Mouse (Mus musculus) hematopoietic stem cell, adult 5-6 weeks (primary cell): ENCODE measurements around the gene Grik4. TPM values are rescaled to one million over a fixed set of nuclear protein-coding genes. Genes with fewer than 3 reads are reported as not detected.

Experiments used
- ATAC-seq, 2 experiments: fragments of 125-278 bp in 1 of 2; replicated peaks in 1 of 2; 2 replicates each; pipeline ENCODE4 v1.8.0; 2016 to 2017; ENCODE audit warnings: inconsistent platforms in 2 of 2, mild to moderate bottlenecking in 2 of 2, moderate number of reproducible peaks in 2 of 2, low read depth in 1 of 2, moderate TSS enrichment in 1 of 2; ENCODE audit not compliant: low FRiP score in 2 of 2, poor library complexity in 2 of 2, severe bottlenecking in 2 of 2, insufficient read depth in 1 of 2, low TSS enrichment in 1 of 2
- total RNA-seq: library from RNA; stranded (forward); fragments of 172-1452, 232-1000 nt; gene quantifications from 2 replicates; pipeline ENCODE4 v1.2.3, GENCODE M21; 2017

The Grik4 gene
- total RNA-seq, 1 experiment from 2014 or later: not detected

- peak; percentile 37 to 66 for ATAC-seq
Measured at GRCm38 (mm10) chr9:42520587-42521084, 423.7 kb downstream of the Grik4 start.

- no peak for ATAC-seq
Measured at GRCm38 (mm10) chr9:42518163-42518562, 426.1 kb downstream of the Grik4 start.

DNA sequence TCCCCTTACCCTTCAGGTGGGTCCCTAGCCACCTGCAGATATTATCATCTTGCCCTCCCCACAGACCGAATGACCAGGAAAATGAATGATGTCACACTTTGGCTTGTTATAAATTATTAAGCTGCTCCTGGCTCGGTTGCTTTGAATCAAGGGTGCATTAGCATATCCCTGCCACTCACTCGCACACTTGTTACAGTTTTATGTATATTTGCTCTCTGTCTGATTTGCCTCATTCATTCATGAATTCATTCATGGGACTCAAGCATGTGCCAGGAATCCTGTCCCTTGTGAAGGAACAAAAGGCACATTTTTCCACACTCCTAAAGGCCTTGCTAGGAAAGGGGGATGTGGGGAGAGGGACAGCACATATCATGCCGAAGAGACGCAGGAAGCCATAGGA, 431.1 kb downstream of the Grik4 start:
- no peak for ATAC-seq

GRCm38 (mm10) chr9:42512312-42512711, 432.0 kb downstream of the Grik4 start:
- ATAC-seq: peak in 1 of 2 experiments; percentile 65; a peak in 1 of 4 replicates

GRCm38 (mm10) chr9:42508235-42508634, 436.1 kb downstream of the Grik4 start:
- ATAC-seq: no peak

DNA sequence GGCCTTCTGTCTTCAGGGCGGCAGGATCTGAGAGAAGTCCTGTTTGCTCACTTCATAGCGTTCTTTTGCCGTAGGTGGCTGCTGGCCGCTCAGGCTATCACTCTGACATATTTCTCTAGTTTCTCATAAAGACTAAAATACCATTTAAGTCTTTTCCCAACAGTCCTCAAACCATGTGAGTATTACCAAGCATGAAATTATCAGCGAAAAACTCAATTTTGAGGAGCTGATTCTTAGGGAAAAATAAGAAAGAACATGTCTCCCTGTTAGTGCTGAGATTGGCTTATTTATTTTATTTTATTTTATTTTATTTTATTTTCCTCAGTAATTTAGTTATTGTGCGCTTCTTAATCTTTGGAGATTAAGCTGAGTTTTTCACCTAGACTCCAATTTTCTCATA, 436.6 kb downstream of the Grik4 start, which contains the start of gene Tbcel:
Tbcel (minus strand) TSS at position 101 of the 400 bp plus-strand sequence.
- no peak for ATAC-seq

DNA sequence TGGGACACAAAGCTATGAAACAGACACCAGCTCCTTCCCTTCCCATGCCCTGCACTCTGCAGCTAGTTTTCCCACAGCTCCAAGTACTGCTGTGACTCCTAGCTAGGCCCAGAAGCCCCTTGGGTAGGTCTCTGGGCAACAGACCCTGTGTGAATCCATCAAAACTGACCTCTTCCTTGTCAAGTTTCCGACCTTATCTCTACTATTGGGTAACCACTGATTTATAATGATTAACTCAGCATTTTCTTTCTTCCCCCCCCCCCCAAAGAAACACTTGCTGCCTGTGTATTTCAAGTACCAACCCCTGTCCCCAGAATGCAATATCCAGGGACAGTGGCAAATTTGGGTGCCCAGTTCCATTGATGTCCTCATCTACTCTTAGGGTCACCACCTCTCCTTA, 437.3 kb downstream of the Grik4 start:
- no peak for ATAC-seq

DNA sequence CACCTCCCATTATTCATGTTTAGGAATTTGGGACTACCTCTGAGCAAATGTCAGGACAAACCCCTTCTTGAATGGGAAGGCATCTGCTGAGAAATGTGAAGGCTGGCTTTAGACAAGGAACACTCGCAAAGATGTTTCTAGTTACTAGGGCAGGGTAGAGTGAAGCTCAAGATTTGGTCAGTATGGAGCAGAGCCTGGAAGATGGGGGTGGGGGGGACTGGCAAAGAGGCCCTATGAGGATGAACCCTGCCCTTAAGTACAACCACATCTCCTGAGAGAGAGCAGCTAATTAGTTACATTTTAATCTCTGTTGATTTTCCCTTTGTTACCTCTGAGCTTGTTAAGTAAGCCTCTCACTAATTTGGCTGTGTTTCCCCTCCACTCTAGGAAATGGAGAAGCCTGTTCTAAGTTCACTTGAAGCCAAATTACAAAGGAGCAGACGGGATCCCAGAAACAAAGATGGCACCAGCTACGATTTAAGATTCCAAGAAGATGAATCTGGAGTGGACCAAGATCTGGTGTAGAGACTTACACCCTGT, 439.3 kb downstream of the Grik4 start:
- ATAC-seq: no peak

DNA sequence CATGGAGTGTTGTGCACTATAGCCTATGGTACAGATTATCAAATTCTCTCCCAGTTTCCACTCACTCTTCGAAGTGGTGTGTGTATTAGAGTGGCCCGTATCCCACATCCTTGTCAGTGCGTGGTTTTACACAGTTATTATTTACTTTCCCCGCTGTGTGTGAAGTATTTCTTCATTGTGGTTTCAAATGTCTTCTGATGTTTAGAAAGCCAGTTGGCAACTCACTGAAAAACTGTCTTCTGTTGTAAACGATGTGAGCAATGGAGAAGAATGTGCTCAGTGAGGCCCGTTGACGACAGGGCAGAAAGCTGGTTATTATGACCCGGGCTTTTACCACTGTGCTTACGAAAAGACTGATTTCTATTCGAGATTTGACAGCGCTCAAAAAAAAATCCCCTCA, 439.7 kb downstream of the Grik4 start:
- ATAC-seq: no peak

DNA sequence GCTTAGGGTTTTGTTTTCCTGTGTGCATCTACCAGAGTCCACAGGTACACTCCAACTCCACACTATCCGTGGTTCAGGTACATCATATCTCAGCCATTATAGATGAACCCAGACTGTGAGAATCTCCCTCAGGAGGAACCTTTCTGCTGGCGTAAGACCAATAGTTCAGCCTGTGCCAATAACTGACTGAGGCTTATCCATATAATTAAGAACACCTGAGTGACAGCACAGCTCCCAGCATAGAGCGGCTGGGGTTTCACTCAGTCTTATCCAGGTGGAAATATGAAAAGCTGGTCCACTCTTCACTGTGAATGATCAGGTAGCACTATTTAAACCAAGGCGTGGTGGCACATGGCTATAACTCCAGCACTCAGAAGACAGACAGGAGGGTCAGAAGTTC, 440.6 kb downstream of the Grik4 start:
- no peak for ATAC-seq

DNA sequence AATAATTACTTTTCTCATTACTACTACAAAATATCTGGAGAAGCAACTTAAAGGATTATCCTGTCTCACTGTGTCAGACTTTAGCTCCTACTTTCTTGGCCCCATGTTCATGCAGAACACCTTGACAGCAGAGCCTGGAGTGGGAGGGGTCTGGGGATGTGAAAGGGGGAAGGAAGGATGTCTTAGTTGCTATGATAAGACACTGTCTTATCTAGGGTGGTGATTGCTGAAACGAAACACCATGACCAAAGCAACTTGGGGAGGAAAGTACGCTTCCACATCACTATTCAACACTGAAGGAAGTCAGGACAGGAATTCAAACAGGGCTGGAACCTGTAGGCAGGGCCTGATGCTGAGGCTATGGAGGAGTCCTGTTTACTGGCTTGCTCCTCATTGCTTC, 448.0 kb downstream of the Grik4 start:
- no peak for ATAC-seq

GRCm38 (mm10) chr9:42491780-42492179, 452.5 kb downstream of the Grik4 start:
- ATAC-seq: no peak

GRCm38 (mm10) chr9:42490589-42491382, 453.5 kb downstream of the Grik4 start:
- ATAC-seq: no peak

GRCm38 (mm10) chr9:42488071-42488470, 456.2 kb downstream of the Grik4 start:
- ATAC-seq: no peak

DNA sequence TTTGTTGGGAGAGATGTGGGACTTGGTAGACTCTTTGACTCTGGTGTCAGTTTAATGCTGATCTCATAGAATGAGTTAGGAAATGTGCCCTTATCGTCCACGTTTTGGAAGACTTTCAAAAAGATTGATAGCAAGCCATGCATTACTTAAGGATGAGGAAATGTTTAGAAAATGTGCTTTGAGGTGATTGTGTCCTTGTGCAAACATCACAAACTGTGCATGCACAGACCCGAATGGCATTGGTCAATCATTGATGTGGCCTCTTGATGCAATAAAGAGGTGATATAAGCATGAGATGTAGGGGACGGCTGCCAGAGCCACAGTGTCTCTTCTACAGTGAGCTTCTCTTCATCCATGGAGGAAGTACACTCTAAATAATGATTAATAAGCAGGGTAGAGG, 457.4 kb downstream of the Grik4 start:
- ATAC-seq: no peak

DNA sequence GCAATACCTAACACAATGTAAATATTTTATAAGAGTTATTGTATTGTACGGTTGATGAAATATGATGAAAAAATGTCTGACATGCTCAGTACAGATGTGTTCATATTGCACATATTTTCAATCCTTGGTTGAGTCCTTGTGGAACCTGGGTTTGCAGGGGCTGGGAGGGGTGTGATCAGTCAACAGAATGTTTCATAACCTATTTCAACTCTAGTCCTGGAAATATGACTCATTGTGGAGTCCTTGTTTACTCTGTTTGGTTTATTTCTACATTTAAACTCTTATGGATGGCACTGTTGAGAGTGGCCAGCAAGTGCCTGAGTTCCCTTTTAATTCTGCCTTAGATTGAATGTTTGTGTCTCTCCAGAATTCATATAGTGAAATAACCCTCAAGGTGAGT, 459.6 kb downstream of the Grik4 start:
- no peak for ATAC-seq

- no peak for ATAC-seq
Measured at GRCm38 (mm10) chr9:42482944-42483343, 461.3 kb downstream of the Grik4 start.

- no peak for ATAC-seq
Measured at GRCm38 (mm10) chr9:42476166-42476565, 468.1 kb downstream of the Grik4 start.

GRCm38 (mm10) chr9:42474244-42474643, 470.0 kb downstream of the Grik4 start:
- ATAC-seq: no peak
